ENCODE assay signal across 8 mouse cellular contexts in the genomic region with DNA sequence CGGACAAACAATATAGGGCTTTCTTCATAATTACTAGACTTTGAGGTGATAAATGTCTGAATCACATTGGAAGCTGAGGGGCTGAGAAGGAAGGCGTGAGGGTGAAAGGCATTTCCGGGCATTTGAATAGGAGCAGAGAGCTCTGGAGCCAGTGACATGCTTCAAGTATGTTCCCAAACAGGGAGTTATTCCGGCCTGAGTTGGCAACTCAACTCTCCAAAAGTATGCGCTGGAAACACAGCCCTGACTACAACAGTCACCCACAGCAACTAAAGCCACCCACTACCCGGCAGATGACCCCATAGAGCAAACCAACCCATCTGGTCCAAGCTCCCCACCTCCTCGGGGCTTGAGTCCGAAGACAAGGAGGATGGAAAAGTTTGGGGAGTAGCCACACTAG. TPM values are rescaled to one million over a fixed set of nuclear protein-coding genes. Genes with fewer than 3 reads are reported as not detected.
A peak's percentile ranks its signal among the peaks of the same experiment; 100 is the strongest.
DNase-seq lines count a peak whose midpoint lies in the region; ATAC-seq lines count a peak whose summit lies in the region.

No protein-coding gene starts in this region.

- H3K4me2 ChIP-seq in lung, embryonic 16.5 days (ENCODE audit: low read depth, low read length), result peak overlapping the region; percentile 70
- H3K4me2 ChIP-seq in stomach, embryonic 16.5 days (ENCODE audit: low read depth, low read length), result peak overlapping the region; percentile 68

- WGBS in lung, embryonic 16.5 days, result 14% methylated on average over 8 of the region's 8 CpGs
- WGBS in stomach, embryonic 16.5 days, result 33% methylated on average over 8 of the region's 8 CpGs

- intact Hi-C loops in heart, postnatal 10 days (cut with DNase I), result no loop called here

- H3K9ac ChIP-seq in lung, embryonic 16.5 days (ENCODE audit: low read length), result peak overlapping the region; percentile 51
- peak overlapping the region; percentile 22; the same call in 1 of the 2 replicates for H3K9ac ChIP-seq in stomach, embryonic 16.5 days (ENCODE audit: low read length)

- H3K9me3 ChIP-seq in lung, embryonic 16.5 days (ENCODE audit: control insufficient read depth, low read length), result no peaks in the 10 kb centered on the region
- H3K9me3 ChIP-seq in stomach, embryonic 16.5 days (replicated peaks; ENCODE audit: control insufficient read depth, low read length), result no peaks in the 10 kb centered on the region

- H3K4me1 ChIP-seq in lung, embryonic 16.5 days (replicated peaks; ENCODE audit: control insufficient read depth, insufficient read depth, low read length), result peaks cover 6% of the 10 kb centered on the region; the same call in 1 of the 2 replicates
- H3K4me1 ChIP-seq in stomach, embryonic 16.5 days (ENCODE audit: control insufficient read depth, insufficient read depth, low read length), result peaks cover 3% of the 10 kb centered on the region; the same call in 1 of the 2 replicates

- H3K27me3 ChIP-seq in lung, embryonic 16.5 days (ENCODE audit: control insufficient read depth, insufficient read depth, low read depth, low read length), result no peaks in the 10 kb centered on the region; the same call in 1 of the 2 replicates
- peaks cover 4% of the 10 kb centered on the region; the same call in 1 of the 2 replicates for H3K27me3 ChIP-seq in stomach, embryonic 16.5 days (ENCODE audit: control insufficient read depth, insufficient read depth, low read length)

- DNase-seq in urinary bladder, postnatal 14 days (ENCODE audit: low spot score), result peak; percentile 10
- DNase-seq in urinary bladder, adult 2 months (ENCODE audit: low spot score), result no peak
- peak; percentile 30 to 35 for DNase-seq in heart, postnatal 10 days
- no peak for DNase-seq in adrenal gland, adult 2 months
- no peak for DNase-seq in thymus, adult 18-20 months
- no peak for DNase-seq in kidney, postnatal 4 days

- ATAC-seq in lung, embryonic 16.5 days (ENCODE audit: low read depth), result peak; percentile 70; the same call in 1 of the 2 replicates
- 0 out of 2 replicates have a peak, but pooled peaks have one; percentile 21 for ATAC-seq in stomach, embryonic 16.5 days (ENCODE audit: insufficient read depth, low FRiP score)

- H3K27ac ChIP-seq in lung, embryonic 16.5 days (ENCODE audit: low read length), result no peak overlapping the region
- no peak overlapping the region for H3K27ac ChIP-seq in stomach, embryonic 16.5 days (ENCODE audit: low read length)

- H3K4me3 ChIP-seq in lung, embryonic 16.5 days (ENCODE audit: low read length), result peak overlapping the region; percentile 48
- H3K4me3 ChIP-seq in stomach, embryonic 16.5 days (replicated peaks; ENCODE audit: low read length), result peak overlapping the region; percentile 42

- no peaks in the 10 kb centered on the region for H3K36me3 ChIP-seq in lung, embryonic 16.5 days (ENCODE audit: control insufficient read depth, insufficient read depth, low read length)
- no peaks in the 10 kb centered on the region for H3K36me3 ChIP-seq in stomach, embryonic 16.5 days (ENCODE audit: control insufficient read depth, insufficient read depth, low read length)

RNA-seq across cellular contexts. Expression of gene Ereg, which starts 0.4 kb away (rescaled TPM):
- polyA plus RNA-seq in urinary bladder, adult 2 months (2012; rRNA removed), result 1.7 and 2.8 TPM in 2 replicates
- total RNA-seq in heart, postnatal 10 days (2021), result under 1 TPM; 0.05 to 0.17 TPM
- polyA plus RNA-seq in lung, embryonic 16.5 days (2015; fragmentation: Nextera tagmentation; extraction: Ambion mirVana), result 0.43 and 0.48 TPM in 2 replicates
- 0.43 and 0.80 TPM in 2 replicates for polyA plus RNA-seq in stomach, embryonic 16.5 days (2015; fragmentation: Nextera tagmentation; extraction: Ambion mirVana)
- not detected for total RNA-seq in adrenal gland, adult 2 months (2021)
- polyA plus RNA-seq in adrenal gland, adult 2 months (2012; rRNA removed), result not detected in 2 replicates

RNA-seq across cellular contexts. Expression of gene Epgn, which starts 46.8 kb away (rescaled TPM):
- polyA plus RNA-seq in urinary bladder, adult 2 months (2012; rRNA removed), result 0.12 and 0.15 TPM in 2 replicates
- under 1 TPM; 0.30 to 0.34 TPM for total RNA-seq in heart, postnatal 10 days (2021)
- polyA plus RNA-seq in lung, embryonic 16.5 days (2015; fragmentation: Nextera tagmentation; extraction: Ambion mirVana), result 0.09 TPM in 1 of 2 replicates, not detected in the other
- polyA plus RNA-seq in stomach, embryonic 16.5 days (2015; fragmentation: Nextera tagmentation; extraction: Ambion mirVana), result not detected in 2 replicates
- not detected for total RNA-seq in adrenal gland, adult 2 months (2021)
- not detected in 2 replicates for polyA plus RNA-seq in adrenal gland, adult 2 months (2012; rRNA removed)

Comparison
In these comparisons a context has a peak if more than half of its experiments do, and no peak if none do; other contexts are left out.
1. DNase-seq: peak in urinary bladder, postnatal 14 days (single experiment) and heart, postnatal 10 days (2 of 2); none in urinary bladder, adult 2 months (single experiment), adrenal gland, adult 2 months (single experiment), thymus, adult 18-20 months (0 of 2) and kidney, postnatal 4 days (0 of 2).